Mouse (Mus musculus) erythroblast, embryonic 14.5 days (primary cell): ENCODE measurements around the gene Lyz2.

Experiments
- GATA1 ChIP-seq: IDR thresholded peaks from 2 replicates; pipeline ENCODE4 v1.6.1; 2012; ENCODE audit warnings: low read length, inconsistent platforms, mixed read lengths
- TAL1 ChIP-seq: IDR thresholded peaks from 3 replicates; pipeline ENCODE4 v1.6.1; 2012; ENCODE audit warnings: low read length, inconsistent platforms, mixed read lengths

- TF ChIP-seq GATA1 (no peak), TAL1 (no peak)
These were observed 1.9 kb upstream of the Lyz2 start for GRCm38 (mm10) chr10:117283871-117284577.
